Mouse (Mus musculus) right cerebral cortex, postnatal 14 days (tissue): ENCODE results near the gene 9230104L09Rik.

ENCODE experiments used
- DNase-seq: peaks from one replicate; pipeline ENCODE4 v3.0.0; 2022

9230104L09Rik gene

GRCm38 (mm10) chr2:148864966-148865365, at the start of gene 9230104L09Rik:
Gene 9230104L09Rik (minus strand): TSS chr2:148865038.
- no peak for DNase-seq

DNA sequence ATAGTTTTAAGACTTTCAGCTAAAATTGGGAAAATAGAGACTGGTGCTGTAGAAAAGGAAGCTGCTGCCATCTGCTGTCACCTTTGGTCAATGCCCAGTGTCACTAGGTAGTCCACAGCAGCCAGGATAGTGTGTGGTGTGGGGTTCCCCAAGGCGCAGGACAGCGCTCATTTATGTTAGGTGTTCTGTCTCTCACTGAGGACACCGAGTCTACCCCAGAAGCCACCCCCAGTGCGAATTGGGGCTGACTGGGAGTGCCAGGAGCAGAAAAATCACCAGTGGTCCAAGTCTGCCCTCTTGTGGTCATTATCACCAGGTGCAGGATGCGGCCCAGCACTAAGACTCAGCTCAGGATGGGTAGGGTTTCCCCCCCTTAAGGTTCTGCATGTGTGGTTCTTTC, 37.4 kb upstream of the 9230104L09Rik start:
- DNase-seq = peak; percentile 48

DNA sequence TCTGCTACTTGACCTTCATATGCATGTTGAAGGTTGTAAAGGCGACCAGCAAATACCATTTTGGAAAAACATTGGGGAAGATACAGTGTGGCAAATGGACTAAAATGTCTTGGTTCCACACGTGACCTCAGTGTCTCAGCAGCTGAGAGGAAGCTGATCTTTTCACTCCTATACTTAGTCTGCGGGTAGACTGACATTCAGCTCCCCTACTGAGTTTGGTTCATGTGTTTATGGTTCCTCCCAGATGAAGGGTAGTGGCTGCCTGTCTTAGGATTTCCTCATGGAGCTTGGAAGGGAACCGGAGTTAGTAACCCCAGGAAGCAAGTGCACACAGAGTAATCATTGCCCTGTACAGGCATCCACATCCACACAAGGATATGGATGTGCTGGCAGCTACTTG, 35.5 kb upstream of the 9230104L09Rik start:
- DNase-seq = no peak

- DNase-seq = no peak
Measured at GRCm38 (mm10) chr2:148896219-148896618, 31.4 kb upstream of the 9230104L09Rik start.

- no peak for DNase-seq
Measured at GRCm38 (mm10) chr2:148893107-148893506, 28.3 kb upstream of the 9230104L09Rik start.

GRCm38 (mm10) chr2:148890021-148890851, 25.4 kb upstream of the 9230104L09Rik start:
- no peak for DNase-seq

- no peak for DNase-seq
Measured at GRCm38 (mm10) chr2:148889331-148890010, 24.6 kb upstream of the 9230104L09Rik start.

DNA sequence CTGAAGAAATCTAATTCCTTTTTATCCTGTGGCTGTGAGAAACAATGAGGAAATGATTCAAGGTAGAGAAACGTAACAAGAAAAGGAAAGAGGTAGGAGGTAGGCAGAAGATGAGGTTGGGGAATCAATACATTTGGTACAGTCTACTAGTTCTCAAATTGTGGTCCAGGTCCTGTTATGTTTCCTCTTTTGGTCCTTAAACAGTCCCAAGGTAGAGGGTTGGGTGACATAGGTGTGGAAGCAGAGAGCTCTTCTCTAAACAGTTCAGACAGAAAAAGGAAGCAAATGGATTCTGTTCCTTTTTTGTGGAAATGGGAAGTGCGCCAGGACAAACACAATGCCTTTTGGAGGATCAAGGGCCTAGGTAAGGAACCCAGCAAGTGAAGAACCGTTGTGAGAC, 24.0 kb upstream of the 9230104L09Rik start:
- no peak for DNase-seq

GRCm38 (mm10) chr2:148884738-148885137, 19.9 kb upstream of the 9230104L09Rik start:
- no peak for DNase-seq

- no peak for DNase-seq
Measured at GRCm38 (mm10) chr2:148879199-148879598, 14.4 kb upstream of the 9230104L09Rik start.

GRCm38 (mm10) chr2:148878641-148879130, 13.8 kb upstream of the 9230104L09Rik start:
- no peak for DNase-seq

- peak; percentile 32 for DNase-seq
Measured at GRCm38 (mm10) chr2:148877016-148877770, 12.4 kb upstream of the 9230104L09Rik start.

GRCm38 (mm10) chr2:148875335-148875811, 10.5 kb upstream of the 9230104L09Rik start, which contains the start of gene Cst3:
Gene Cst3 (minus strand): TSS chr2:148875692.
- DNase-seq = peak; percentile 92

- no peak for DNase-seq
Measured at GRCm38 (mm10) chr2:148874617-148875334, 9.9 kb upstream of the 9230104L09Rik start.

DNA sequence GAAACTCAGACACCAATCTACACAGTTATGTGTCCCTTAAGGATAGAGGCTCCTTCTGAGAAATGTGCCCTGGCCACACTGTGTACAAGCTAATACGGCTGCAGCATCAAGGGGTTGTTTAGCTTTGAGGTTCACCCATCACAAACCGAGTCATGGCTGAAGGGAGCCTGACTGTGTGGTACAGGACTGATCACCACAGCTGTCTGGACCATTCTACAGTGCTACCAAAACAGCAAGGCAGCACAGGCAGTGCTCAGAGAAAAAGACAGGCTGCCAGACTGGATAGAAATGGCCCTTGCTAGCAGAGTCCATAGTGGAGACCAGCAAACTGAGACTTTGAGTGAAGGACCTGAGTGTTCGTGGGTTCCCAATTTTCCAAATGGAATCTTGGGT, 9.4 kb upstream of the 9230104L09Rik start:
- no peak for DNase-seq

- DNase-seq = no peak
Measured at GRCm38 (mm10) chr2:148872860-148873259, 8.0 kb upstream of the 9230104L09Rik start.

- DNase-seq = no peak
Measured at GRCm38 (mm10) chr2:148870526-148870925, 5.7 kb upstream of the 9230104L09Rik start.

DNA sequence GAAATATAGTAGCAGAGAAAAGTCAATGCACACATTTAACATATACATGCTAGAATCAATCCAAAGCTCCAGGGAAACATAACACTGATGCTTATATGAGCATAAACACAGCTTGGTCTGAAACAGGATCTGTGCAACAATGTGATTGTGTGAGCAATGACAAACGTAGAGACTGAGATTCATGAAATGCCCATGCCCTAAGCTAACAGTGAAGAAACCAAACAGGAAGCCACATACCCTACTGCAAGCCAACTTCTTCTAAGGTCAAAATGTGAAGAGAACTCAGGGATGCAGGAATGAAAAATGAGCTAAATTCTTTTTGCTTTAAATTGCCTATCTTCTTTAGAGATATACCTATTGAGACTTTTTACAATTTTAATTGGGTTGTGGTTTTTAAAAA, 4.1 kb upstream of the 9230104L09Rik start:
- DNase-seq = no peak

DNA sequence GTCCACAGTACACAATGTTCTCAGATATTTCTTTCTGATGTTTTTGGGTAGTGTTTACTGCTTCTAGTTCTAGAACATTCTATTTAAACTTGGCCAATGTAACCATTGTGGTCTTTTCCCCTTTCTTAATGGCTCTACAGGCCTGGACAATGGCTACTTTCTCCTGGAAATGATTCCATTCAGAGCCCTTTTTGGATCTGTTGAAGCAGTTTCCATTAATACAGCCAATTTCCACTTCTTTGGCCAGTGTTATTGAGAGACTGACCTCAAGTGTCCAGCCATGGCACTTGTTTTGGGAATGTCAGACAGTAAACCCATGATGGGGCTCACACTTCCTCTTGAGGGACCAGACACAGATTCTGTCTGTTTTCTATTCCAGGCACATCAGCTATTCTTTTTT, 3.1 kb downstream of the 9230104L09Rik start:
- no peak for DNase-seq

- DNase-seq = no peak
Measured at GRCm38 (mm10) chr2:148860993-148861392, 3.8 kb downstream of the 9230104L09Rik start.

DNA sequence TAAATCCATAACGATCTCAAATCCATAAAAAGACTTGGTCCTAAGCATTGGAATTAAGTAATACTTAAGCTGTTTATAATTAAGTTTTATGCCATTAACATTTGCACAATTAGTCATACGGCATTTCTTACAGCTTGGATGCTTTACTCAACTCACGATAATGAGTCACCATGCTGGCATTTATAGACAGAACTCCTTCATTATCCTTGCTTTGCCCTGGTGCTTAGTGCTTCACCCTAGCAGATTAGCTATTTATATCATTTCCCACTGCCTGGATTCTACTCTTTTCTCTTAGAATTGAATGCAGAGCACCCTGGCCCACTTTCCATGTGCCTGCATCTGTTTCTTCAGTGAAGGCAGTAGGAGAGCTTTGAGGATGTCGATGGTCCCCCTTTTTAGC, 7.3 kb downstream of the 9230104L09Rik start:
- DNase-seq = no peak
